Mouse (Mus musculus): ENCODE measurements at regions not wholly inside any gene's neighbourhood (a gene's known extent, or its start where the extent isn't known, plus 50 kb on each side); places are given as distances from the start of the nearest gene placed in this dataset.

DNA sequence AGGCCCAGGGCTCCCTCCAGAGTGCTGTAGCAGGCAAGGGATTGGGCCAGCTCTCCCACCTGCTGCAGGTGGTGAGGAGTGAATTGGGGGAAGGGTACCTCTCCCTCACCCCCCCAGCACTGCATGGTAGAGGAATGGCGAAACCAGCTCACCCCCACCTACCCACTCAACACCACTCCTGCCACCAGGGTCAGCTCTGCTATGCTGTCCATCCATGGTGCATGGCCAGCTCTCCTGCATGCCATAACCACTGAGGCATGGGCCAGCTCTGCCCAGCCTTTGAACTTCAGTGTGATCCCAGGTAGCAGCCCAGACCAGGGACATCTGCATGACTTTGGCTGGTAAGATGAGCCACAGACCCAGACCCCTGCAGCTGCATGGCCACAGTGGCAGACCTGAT is 168.5 kb upstream of the Sesn3 start:
- no peak for TF ChIP-seq CTCF (IDR thresholded peaks at IDR 0.05; ENCODE audit: control insufficient read depth, insufficient read depth, insufficient read length)
- TF ChIP-seq MYOG (IDR thresholded peaks at IDR 0.05; ENCODE audit: control insufficient read depth, extremely low read depth, insufficient read length): no peak
- TF ChIP-seq USF1 (IDR thresholded peaks at IDR 0.05; ENCODE audit: low read depth): no peak
- no peak for TF ChIP-seq MAX (IDR thresholded peaks at IDR 0.05)
- TF ChIP-seq CEBPB (IDR thresholded peaks at IDR 0.05; ENCODE audit: low read depth): no peak

All from C2C12 (cell line).